Mouse (Mus musculus) limb, embryonic 10.5 days (tissue): ENCODE results near the gene Tesk2. TPM values are rescaled to one million over a fixed set of nuclear protein-coding genes. Genes with fewer than 3 reads are reported as not detected.
"Not testable (repeated sequence)": the region's sequence is repeated elsewhere in the genome, so short reads cannot be mapped to it uniquely, and the experiment has no call there.

Experiments
- DNase-seq: peaks from one replicate; pipeline ENCODE4 v3.0.0-alpha.2; 2017; ENCODE audit warnings: low spot score
- H3K27ac ChIP-seq: fragments of 300-500 bp; sonication (generic); 2 replicates; pipeline ENCODE4 v1.5.1; 2016; ENCODE audit warnings: mild to moderate bottlenecking
- H3K27me3 ChIP-seq: fragments of 300-500 bp; sonication (generic); 2 replicates; pipeline ENCODE4 v1.6.1; 2016; ENCODE audit warnings: low read depth, mild to moderate bottlenecking; ENCODE audit not compliant: poor library complexity, severe bottlenecking
- H3K36me3 ChIP-seq: fragments of 300-500 bp; sonication (generic); 2 replicates; pipeline ENCODE4 v1.6.1; 2016; ENCODE audit warnings: mild to moderate bottlenecking, moderate library complexity
- H3K4me1 ChIP-seq: fragments of 300-500 bp; sonication (generic); 2 replicates; pipeline ENCODE4 v1.6.1; 2016
- H3K4me3 ChIP-seq: fragments of 300-500 bp; sonication (generic); 2 replicates; pipeline ENCODE4 v1.5.1; 2016; ENCODE audit warnings: mild to moderate bottlenecking, moderate library complexity
- H3K9me3 ChIP-seq: fragments of 300-500 bp; sonication (generic); replicated peaks from 2 replicates; pipeline ENCODE4 v1.6.1; 2016; ENCODE audit warnings: mild to moderate bottlenecking
- WGBS: fragments of 180-500 bp; shearing (Covaris S2); methylation state at CpG from one replicate; pipeline ENCODE4 v1.1.7; 2016; 5-methylcytosine and 5-hydroxymethylcytosine counted together
- polyA plus RNA-seq: library from polyadenylated mRNA; unstranded; fragments of >200 nt; fragmentation: Nextera tagmentation; extraction: Ambion mirVana; gene quantifications from 2 replicates; pipeline ENCODE4 v1.2.1, GENCODE M21; 2016

The Tesk2 gene
- 8.0 and 13.6 TPM in 2 replicates for polyA plus RNA-seq

GRCm38 (mm10) chr4:116720343-116721097 is at the start of gene Tesk2:
Gene Tesk2 (plus strand): TSS chr4:116720948.
- Histone ChIP-seq H3K27ac (peak within 1 kb of the TSS; percentile 91), H3K4me3 (peak within 1 kb of the TSS; percentile 87), H3K4me1 (peaks cover 23% of the 10 kb centered on the region), H3K27me3 (no peaks in the 10 kb centered on the region), H3K9me3 (no peaks in the 10 kb centered on the region), H3K36me3 (peaks cover 10% of the 10 kb centered on the region)
- DNase-seq, result peak; percentile 92
- under 1% methylated on average over 34 of the region's 34 CpGs for WGBS

- H3K36me3 ChIP-seq, result no peaks in the 10 kb centered on the region
- H3K27ac ChIP-seq, result no peak overlapping the region
- H3K27me3 ChIP-seq, result no peaks in the 10 kb centered on the region
- H3K4me3 ChIP-seq, result no peak overlapping the region
- H3K4me1 ChIP-seq, result no peaks in the 10 kb centered on the region
- H3K9me3 ChIP-seq, result no peaks in the 10 kb centered on the region
- 73% methylated on average over 2 of the region's 2 CpGs for WGBS
- no peak for DNase-seq
Measured at GRCm38 (mm10) chr4:116672785-116673184, 48.0 kb upstream of the Tesk2 start.

- H3K27me3 ChIP-seq, H3K4me1 ChIP-seq, DNase-seq, H3K36me3 ChIP-seq, H3K27ac ChIP-seq, H3K9me3 ChIP-seq, H3K4me3 ChIP-seq: not testable (repeated sequence)
- 91% methylated on average over 6 of the region's 6 CpGs for WGBS
Measured at GRCm38 (mm10) chr4:116674761-116675160, 46.0 kb upstream of the Tesk2 start.

GRCm38 (mm10) chr4:116676027-116676426 is 44.7 kb upstream of the Tesk2 start:
- H3K4me1 ChIP-seq, result no peaks in the 10 kb centered on the region
- 94% methylated on average over 3 of the region's 3 CpGs for WGBS
- no peaks in the 10 kb centered on the region for H3K27me3 ChIP-seq
- no peaks in the 10 kb centered on the region for H3K36me3 ChIP-seq
- no peak for DNase-seq
- H3K9me3 ChIP-seq, result no peaks in the 10 kb centered on the region
- no peak overlapping the region for H3K27ac ChIP-seq
- no peak overlapping the region for H3K4me3 ChIP-seq

GRCm38 (mm10) chr4:116677808-116678207 is 42.9 kb upstream of the Tesk2 start:
- Histone ChIP-seq H3K4me1 (no peaks in the 10 kb centered on the region), H3K27ac (no peak overlapping the region), H3K9me3 (no peaks in the 10 kb centered on the region), H3K36me3 (no peaks in the 10 kb centered on the region), H3K4me3 (no peak overlapping the region), H3K27me3 (no peaks in the 10 kb centered on the region)
- DNase-seq, result no peak
- WGBS, result 88% methylated on average over 1 of the region's 1 CpGs

- DNase-seq, result no peak
- WGBS, result 79% methylated on average over 5 of the region's 5 CpGs
- Histone ChIP-seq H3K4me1 (no peaks in the 10 kb centered on the region), H3K9me3 (no peaks in the 10 kb centered on the region), H3K27ac (no peak overlapping the region), H3K4me3 (no peak overlapping the region), H3K36me3 (no peaks in the 10 kb centered on the region), H3K27me3 (no peaks in the 10 kb centered on the region)
Measured at GRCm38 (mm10) chr4:116679141-116679540, 41.6 kb upstream of the Tesk2 start.

GRCm38 (mm10) chr4:116680521-116680920 is 40.2 kb upstream of the Tesk2 start:
- 92% methylated on average over 4 of the region's 4 CpGs for WGBS
- H3K4me3 ChIP-seq, DNase-seq, H3K36me3 ChIP-seq, H3K4me1 ChIP-seq, H3K9me3 ChIP-seq, H3K27me3 ChIP-seq, H3K27ac ChIP-seq: not testable (repeated sequence)

- Histone ChIP-seq H3K9me3 (no peaks in the 10 kb centered on the region), H3K27me3 (no peaks in the 10 kb centered on the region), H3K4me1 (peaks cover 16% of the 10 kb centered on the region), H3K27ac (no peak overlapping the region), H3K4me3 (no peak overlapping the region), H3K36me3 (peaks cover 20% of the 10 kb centered on the region)
- 93% methylated on average over 4 of the region's 4 CpGs for WGBS
- no peak for DNase-seq
Measured at GRCm38 (mm10) chr4:116683957-116684356, 36.8 kb upstream of the Tesk2 start.

- 71% methylated on average over 2 of the region's 2 CpGs for WGBS
Measured at GRCm38 (mm10) chr4:116684665-116685064, 36.1 kb upstream of the Tesk2 start.

GRCm38 (mm10) chr4:116685402-116686061 is 35.2 kb upstream of the Tesk2 start, which contains the start of gene Prdx1:
Gene Prdx1 (plus strand): TSS chr4:116685544.
- H3K27ac ChIP-seq, result peak within 1 kb of the TSS; percentile 96
- H3K27me3 ChIP-seq, result no peaks in the 10 kb centered on the region
- H3K4me1 ChIP-seq, result peaks cover 16% of the 10 kb centered on the region
- under 1% methylated on average over 56 of the region's 56 CpGs for WGBS
- no peaks in the 10 kb centered on the region for H3K9me3 ChIP-seq
- peaks cover 35% of the 10 kb centered on the region for H3K36me3 ChIP-seq
- peak; percentile 99 for DNase-seq
- H3K4me3 ChIP-seq, result peak within 1 kb of the TSS; percentile 80

More at GRCm38 (mm10) chr4:116684665-116685064, 36.1 kb upstream of the Tesk2 start:
- no peak for DNase-seq
- no peaks in the 10 kb centered on the region for H3K27me3 ChIP-seq
- H3K36me3 ChIP-seq, result peaks cover 27% of the 10 kb centered on the region
- H3K27ac ChIP-seq, result peak overlapping the region; percentile 96
- H3K4me1 ChIP-seq, result peaks cover 16% of the 10 kb centered on the region
- peak overlapping the region; percentile 80 for H3K4me3 ChIP-seq
- no peaks in the 10 kb centered on the region for H3K9me3 ChIP-seq

GRCm38 (mm10) chr4:116687041-116687440 is 33.7 kb upstream of the Tesk2 start:
- Histone ChIP-seq H3K36me3 (peaks cover 50% of the 10 kb centered on the region), H3K27me3 (no peaks in the 10 kb centered on the region), H3K27ac (no peak overlapping the region), H3K9me3 (no peaks in the 10 kb centered on the region), H3K4me1 (peaks cover 16% of the 10 kb centered on the region), H3K4me3 (peak overlapping the region; percentile 80)
- 56% methylated on average over 1 of the region's 1 CpGs for WGBS
- DNase-seq, result no peak

- Histone ChIP-seq H3K4me3 (no peak overlapping the region), H3K27me3 (no peaks in the 10 kb centered on the region), H3K4me1 (peaks cover 16% of the 10 kb centered on the region), H3K27ac (no peak overlapping the region), H3K36me3 (peaks cover 74% of the 10 kb centered on the region), H3K9me3 (no peaks in the 10 kb centered on the region)
- WGBS, result 93% methylated on average over 4 of the region's 4 CpGs
- DNase-seq, result no peak
Measured at GRCm38 (mm10) chr4:116689309-116689876, 31.4 kb upstream of the Tesk2 start.

GRCm38 (mm10) chr4:116692146-116692545 is 28.6 kb upstream of the Tesk2 start:
- WGBS, result 98% methylated on average over 2 of the region's 2 CpGs
- H3K9me3 ChIP-seq, result no peaks in the 10 kb centered on the region

More at GRCm38 (mm10) chr4:116692146-116692545, 28.6 kb upstream of the Tesk2 start:
- Histone ChIP-seq H3K4me3 (no peak overlapping the region), H3K27ac (no peak overlapping the region), H3K36me3 (peaks cover 100% of the 10 kb centered on the region), H3K27me3 (no peaks in the 10 kb centered on the region), H3K4me1 (peaks cover 1% of the 10 kb centered on the region)
- DNase-seq, result no peak
